Mouse (Mus musculus) cerebellum, adult (tissue): ENCODE measurements around the gene Il12b.
"Not testable (repeated sequence)": the region's sequence is repeated elsewhere in the genome, so short reads cannot be mapped to it uniquely, and the experiment has no call there.

ENCODE experiments used
- ATAC-seq: cut with Nextera tagmentation; 2 replicates; pipeline ENCODE4 v1.9.2; 2017; ENCODE audit warnings: mild to moderate bottlenecking, moderate library complexity, mixed read lengths; ENCODE audit not compliant: insufficient number of reproducible peaks, low FRiP score, low TSS enrichment

Il12b gene

DNA sequence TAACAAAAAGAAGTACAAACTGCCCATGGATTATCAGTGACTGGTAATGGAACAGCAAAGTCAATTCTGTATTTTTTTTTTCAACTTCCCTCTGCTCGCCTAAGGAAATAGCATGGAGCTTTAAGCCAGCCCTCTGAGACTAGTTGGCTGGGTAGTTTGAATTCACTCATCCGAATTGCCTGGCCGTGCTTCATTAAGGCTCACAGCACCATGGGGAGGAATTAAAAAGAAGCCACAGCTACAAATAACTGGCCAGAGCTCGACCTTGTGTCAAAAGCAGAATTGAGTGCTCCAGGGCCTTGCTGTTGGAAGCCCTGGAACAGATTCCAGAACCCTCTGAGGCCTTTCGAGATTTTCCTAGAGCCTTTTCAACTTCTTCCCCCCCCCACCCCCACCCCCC lies 8.8 kb downstream of the Il12b start:
- ATAC-seq, result no peak

DNA sequence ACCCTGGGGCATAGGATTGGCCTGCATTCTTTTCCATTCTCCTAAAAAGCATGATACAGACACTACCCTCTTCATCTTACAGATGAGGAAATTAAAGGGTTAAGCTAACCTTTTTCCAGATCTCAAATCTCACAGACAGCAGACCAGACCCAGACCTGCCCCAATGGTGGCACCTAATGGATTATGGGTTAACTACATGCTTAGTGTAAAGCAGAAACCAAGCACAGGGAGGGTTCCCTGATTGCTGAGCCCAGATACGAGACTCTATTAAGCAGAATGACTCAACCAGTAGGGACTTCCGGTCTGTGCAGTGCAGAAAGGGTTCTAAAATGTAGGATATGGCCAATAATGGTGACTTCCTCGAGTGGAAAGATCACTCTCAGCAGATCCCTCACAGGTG lies 10.6 kb downstream of the Il12b start:
- no peak for ATAC-seq

DNA sequence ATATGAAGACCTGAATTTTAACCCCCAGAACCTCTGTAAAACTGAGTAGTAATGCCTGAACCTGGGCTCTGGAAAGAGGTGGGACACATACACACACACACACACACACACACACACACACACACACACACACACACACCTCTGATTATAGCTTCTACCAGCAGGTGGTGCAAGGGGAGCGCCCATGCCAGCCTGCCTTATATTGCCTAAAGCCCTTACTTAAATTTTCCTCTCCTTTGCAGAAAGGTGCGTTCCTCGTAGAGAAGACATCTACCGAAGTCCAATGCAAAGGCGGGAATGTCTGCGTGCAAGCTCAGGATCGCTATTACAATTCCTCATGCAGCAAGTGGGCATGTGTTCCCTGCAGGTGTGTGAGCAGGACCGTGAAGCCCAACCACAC lies 12.4 kb downstream of the Il12b start:
- no peak for ATAC-seq

DNA sequence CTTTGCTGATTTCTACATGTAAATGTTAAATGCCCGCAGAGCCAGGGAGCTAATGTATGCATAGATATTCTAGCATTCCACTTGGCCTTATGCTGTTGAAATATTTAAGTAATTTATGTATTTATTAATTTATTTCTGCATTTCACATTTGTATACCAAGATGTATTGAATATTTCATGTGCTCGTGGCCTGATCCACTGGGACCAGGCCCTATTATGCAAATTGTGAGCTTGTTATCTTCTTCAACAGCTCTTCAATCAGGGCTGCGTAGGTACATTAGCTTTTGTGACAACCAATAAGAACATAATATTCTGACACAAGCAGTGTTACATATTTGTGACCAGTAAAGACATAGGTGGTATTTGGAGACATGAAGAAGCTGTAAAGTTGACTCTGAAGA lies 13.5 kb downstream of the Il12b start:
- ATAC-seq, result no peak

DNA sequence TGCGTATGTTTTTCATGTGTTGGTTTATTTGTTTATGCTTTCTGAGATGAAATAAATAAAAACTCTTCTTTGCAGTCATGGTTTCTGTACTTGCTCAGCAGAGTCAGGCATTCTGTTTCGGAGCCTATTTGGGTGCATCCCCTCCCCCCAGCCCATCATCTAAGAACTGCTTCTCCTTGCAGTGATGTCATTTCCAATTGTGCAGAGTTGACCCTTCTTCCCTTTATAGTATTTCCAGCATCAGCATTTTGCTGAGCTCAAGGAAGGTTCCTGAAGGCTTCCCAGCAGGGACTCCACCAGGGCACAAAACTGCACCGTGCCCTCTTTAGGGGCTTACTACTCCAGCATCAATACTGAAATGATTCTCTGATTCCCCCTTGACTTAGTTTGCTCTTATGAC lies 14.7 kb downstream of the Il12b start:
- no peak for ATAC-seq

DNA sequence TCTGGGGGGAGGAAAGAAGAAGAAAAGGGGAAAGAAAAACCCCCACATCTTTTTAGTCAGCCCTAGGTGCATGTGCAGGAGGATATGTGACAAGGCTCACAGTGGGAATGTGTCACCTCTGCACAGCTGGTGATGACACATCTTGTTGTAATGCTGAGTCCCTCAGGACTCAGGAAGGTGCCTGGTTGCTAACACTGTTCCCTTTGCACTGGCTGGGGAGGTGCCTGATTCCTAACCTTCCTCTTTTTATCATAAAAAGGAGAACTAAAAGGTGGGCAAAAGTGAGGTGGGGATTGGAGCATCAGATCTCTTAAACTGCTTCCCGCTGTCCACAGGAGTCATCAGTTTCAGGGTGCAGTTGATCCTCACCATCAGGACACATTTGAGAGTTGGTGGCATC lies 17.5 kb downstream of the Il12b start:
- ATAC-seq, result no peak

DNA sequence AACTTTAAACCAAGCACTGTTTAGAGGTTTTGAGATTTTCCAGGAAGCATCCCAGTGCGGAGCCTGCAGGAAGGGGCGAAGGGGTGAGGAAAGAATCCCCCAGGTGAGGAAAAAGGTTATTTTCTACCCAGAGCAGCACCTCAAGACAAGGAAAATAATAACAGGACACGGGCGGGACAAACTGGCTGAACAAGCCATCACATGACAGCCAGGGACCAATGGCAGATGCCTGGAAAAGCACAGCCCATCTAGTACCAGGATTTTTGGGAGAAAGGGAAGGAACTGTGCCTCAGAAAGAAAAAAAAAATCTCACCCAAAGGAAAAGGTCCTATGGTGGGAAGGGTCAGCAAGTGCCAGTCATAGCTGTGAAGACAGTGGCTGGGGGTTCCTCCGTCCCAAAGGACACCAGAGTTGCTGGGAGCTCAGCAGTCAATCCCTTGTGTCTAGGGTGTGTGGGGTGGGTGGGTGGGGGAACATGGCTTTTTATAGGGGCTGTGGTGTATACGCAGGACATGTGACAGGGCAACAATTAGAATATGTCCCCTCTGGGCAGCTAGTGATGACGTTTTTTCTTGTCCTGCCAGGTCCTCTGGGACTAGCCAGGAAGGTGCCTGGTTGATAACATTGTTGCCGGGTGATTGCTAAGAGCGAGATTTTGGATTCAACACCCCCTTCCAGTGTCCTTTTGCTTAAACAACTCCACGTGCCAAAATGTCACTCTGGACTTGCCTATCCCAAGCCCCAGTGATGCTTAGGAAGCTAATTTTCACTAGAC lies 22.7 kb downstream of the Il12b start:
- ATAC-seq, result no peak

DNA sequence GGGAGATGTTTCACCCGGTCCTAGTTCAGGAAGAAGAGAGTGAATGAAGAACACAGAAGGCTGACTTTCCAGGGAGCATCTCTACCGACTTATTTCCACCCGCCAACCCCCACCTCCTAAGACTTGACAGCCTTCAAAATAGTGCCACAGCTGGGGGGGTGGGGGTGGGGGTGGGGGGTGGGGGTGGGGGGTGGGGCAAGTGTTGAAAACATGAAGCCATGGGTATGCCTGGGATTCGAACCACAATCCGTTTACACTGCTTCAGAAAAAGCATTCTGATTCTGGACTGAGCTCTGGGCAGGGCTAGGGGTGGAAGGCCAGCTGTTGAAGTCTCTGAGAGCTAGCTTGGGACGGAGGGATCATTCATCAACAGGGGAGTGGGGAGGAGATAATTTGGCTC lies 23.4 kb downstream of the Il12b start:
- ATAC-seq, result no peak

DNA sequence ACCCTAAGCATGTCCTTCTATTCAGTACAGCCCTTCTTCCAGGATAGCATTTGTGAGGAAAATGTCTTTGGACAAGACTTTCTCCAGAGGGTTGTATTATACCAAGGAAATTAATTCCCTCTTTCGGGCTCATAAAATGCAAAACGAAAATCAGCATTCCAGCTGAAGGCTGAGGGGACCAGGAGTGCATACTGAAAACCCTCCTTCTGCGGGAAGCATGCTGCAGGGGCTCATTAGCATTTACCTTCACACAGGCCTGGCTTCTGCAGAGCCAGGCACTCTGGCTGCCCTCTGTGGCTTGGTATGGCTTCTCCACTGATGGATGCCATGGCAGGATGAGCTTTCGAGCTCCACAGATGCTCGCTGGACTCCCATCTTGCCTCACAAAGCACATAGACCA lies 24.1 kb downstream of the Il12b start:
- no peak for ATAC-seq

DNA sequence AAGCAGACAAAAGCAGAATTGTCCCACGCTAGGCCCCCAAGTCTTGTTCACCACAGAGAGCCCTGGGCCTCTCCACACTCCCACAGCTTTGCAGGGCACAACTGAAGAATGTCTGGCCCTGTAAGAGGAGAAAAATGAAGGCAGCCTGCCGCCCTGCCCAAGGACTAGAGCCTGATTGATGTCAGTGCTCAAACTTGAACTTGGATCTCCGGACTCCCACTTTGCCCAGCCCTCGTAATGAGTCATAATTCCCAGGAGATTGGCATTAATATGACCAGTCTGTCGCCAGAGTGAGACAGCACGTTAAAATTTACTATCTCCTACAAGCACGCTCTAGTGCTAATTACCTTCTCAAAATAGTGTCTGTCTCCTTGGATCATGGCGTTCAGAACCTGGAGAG lies 25.1 kb downstream of the Il12b start:
- no peak for ATAC-seq

DNA sequence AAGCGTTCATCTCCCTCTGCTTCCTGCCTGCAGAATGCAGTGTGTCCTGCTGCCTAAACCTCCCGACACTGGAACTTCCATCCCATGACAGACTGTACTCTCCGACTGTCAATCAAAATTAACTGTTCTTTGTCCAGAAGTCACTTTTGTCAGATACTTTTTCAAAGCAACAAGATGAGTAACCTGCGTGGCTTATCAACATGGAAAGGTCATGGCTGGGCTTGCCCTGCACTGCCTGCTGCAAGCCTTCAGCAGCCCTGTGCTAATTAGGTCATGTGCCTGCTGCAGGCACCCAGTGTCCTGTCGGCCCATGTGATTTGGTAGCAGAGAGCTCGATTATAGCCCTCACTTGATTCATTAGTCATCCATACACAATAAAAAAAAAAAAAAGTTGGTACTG lies 25.8 kb downstream of the Il12b start:
- no peak for ATAC-seq

DNA sequence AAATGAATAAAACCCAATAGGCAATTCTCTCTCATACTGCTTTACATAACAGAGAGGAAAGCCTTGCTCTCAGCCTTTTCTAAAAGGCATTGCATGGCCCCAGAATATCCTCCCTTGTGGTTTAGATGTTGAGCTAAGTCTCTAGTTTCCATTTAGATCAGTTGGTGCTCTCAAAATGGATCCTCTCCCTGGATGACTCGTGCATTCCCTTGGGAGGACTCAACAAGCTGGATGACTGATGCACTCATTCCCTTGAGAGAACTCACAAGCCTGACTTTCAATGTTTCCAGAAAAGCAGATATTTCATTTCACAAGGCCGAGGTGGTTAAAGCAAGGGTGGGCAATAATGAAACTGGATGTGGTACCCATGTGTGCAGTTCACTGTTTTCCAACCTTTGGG lies 28.1 kb downstream of the Il12b start:
- no peak for ATAC-seq

DNA sequence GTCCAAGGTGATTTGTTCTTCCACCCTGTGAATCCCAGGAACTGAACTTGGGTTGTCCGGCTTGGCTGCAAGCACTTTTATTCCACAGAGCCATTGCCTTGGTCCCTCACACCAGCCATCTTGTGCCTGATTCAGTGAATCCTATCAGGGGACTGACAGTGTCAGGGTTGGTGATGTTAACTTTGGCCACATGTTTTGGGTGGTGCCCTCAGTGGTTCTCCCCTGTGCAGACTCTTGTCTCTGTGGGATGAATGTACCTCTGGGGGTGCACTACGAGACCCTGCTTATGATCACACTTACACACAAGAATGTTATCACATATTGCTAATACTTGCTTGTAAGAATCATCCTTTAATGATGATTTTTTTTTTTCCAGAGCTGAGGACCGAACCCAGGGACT lies 30.2 kb downstream of the Il12b start:
- ATAC-seq, result no peak

DNA sequence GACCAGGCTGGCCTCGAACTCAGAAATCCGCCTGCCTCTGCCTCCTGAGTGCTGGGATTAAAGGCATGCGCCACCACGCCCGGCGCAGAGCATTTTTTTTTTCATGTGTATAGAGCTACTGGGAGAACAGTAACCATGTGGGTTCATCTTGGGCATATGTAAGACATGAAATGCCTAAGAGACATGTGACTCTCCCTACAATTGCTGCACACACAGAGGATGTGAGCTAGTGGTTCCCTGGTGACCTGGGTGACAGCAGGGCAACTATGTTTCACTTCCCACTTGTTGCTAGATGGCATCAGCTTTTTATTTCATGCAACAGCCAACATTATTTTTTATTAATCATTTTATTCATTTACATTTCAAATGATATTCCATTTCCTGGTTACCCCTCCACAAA lies 37.9 kb downstream of the Il12b start:
- no peak for ATAC-seq

DNA sequence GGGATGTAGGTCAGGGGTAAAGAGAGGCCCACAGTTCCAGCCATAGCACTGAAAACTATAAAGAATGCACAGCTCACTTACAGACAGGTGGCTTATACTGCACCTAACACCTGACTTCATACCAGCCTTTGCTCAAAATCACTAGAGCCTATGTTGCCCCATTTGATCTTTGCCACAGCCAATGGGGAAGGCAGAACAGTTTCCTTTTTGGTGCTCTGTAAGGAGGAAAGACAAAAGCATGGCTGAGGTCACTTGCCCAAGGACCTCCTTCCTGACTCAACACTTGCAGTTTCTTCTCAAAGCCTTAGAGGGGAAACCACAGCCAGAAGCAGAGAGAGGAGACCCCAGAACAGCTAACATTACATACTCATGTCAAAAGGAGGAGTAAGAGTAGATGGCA lies 51.2 kb downstream of the Il12b start:
- ATAC-seq, result no peak

DNA sequence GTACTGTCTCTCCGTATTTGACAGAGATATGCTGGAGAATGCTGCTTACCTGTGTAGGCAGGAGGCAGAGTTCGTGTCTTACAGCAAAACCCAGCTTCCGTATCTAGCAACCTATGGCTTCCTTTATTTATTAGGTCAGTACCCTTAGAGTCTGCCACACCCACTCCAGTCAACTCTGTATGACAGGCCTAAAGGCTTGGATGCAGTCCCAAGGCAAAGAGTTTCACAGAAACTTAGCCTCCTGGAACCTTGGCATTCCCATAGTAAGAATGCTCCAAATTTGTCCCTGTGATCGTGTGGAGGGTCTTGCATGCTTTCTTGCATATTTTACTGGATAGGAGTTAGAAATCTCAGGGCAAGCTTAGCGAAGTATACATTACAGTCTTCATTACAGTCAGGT lies 52.2 kb downstream of the Il12b start:
- not testable (repeated sequence) for ATAC-seq

DNA sequence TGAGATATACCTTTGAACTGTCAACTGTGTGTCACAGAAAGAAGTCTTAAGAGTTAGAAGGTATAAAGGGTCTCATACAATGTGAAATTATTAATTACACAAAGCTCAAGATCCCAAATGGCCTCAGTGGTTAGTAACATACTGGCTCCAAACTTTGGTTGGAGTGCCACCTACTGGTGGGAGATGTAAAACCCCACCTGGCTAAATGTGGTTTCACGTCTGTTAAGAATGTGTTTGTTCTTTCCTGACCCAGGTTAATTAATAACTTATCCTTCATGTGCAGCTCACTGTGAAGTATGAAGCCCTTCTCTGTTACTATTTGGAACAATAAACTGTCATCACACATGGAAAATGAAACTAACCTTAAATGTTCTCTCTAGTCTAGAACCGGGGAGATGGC lies 53.6 kb downstream of the Il12b start:
- no peak for ATAC-seq

DNA sequence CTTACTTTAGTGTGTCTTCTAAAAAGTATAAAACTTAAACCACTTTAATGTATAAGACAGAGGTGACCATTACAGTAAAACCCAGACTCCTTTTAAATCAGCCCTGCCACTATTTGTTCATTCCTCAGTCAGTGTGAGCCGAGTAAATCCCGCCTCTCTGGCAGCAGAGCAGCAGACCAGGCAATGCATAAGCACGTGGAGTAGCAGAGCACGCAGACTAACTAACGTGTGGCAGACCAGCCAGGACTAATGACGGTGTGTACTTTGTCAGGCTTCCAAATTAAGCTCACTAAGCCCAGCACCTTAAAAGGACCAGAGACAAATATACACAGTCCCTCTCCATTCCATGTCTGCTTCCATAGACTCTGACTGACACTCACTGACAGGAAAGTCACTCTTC lies 61.6 kb downstream of the Il12b start:
- no peak for ATAC-seq
